Mouse (Mus musculus): ENCODE measurements at regions not wholly inside any gene's neighbourhood (a gene's known extent, or its start where the extent isn't known, plus 50 kb on each side); places are given as distances from the start of the nearest gene placed in this dataset.

GRCm38 (mm10) chr16:77364439-77364838 is 237.5 kb downstream of the Gm11146 start:
- TF ChIP-seq CTCF (IDR thresholded peaks at IDR 0.05; ENCODE audit: extremely low read depth, insufficient read length, insufficient replicate concordance, low read depth, low read length): no peak
- no peak for TF ChIP-seq POLR2A (IDR thresholded peaks at IDR 0.05; ENCODE audit: low read depth, low read length)

All from small intestine, adult 2 months (tissue).